Mouse (Mus musculus): ENCODE results near the gene Kif24. TPM values are rescaled to one million over a fixed set of nuclear protein-coding genes. Genes with fewer than 3 reads are reported as not detected.

Gene Kif24
- polyA plus RNA-seq, 1 experiment from 2014 or later = 2.9 TPM

- no peaks in the 10 kb centered on the region for H3K4me1 ChIP-seq (replicated peaks)
- H3K27me3 ChIP-seq = no peaks in the 10 kb centered on the region
- no peaks in the 10 kb centered on the region for H3K9me3 ChIP-seq
- WGBS = 92% methylated on average over 2 of the region's 2 CpGs
- no peak overlapping the region for H3K9ac ChIP-seq
- H3K36me3 ChIP-seq = no peaks in the 10 kb centered on the region
- H3K4me2 ChIP-seq = no peak overlapping the region
- H3K27ac ChIP-seq (replicated peaks) = no peak overlapping the region
- ATAC-seq (ENCODE audit: low FRiP score, low read depth) = no peak
- H3K4me3 ChIP-seq = no peak overlapping the region
Measured at GRCm38 (mm10) chr4:41358669-41359068, 106.0 kb downstream of the Kif24 start.

- H3K9ac ChIP-seq = no peak overlapping the region
- H3K4me1 ChIP-seq (replicated peaks) = no peaks in the 10 kb centered on the region
- H3K4me2 ChIP-seq = no peak overlapping the region
- H3K27me3 ChIP-seq = no peaks in the 10 kb centered on the region
- no peaks in the 10 kb centered on the region for H3K9me3 ChIP-seq
- no peak overlapping the region for H3K4me3 ChIP-seq
- H3K36me3 ChIP-seq = no peaks in the 10 kb centered on the region; the same call in 1 of the 2 replicates
- WGBS = 41% methylated on average over 2 of the region's 2 CpGs
- H3K27ac ChIP-seq (replicated peaks) = no peak overlapping the region
- no peak for ATAC-seq (ENCODE audit: low FRiP score, low read depth)
Measured at GRCm38 (mm10) chr4:41357154-41357553, 107.5 kb downstream of the Kif24 start.

GRCm38 (mm10) chr4:41353265-41353664 lies 111.4 kb downstream of the Kif24 start:
- ATAC-seq (ENCODE audit: low FRiP score, low read depth) = no peak
- H3K27ac ChIP-seq (replicated peaks) = no peak overlapping the region
- no peaks in the 10 kb centered on the region; the same call in 1 of the 2 replicates for H3K36me3 ChIP-seq
- H3K4me3 ChIP-seq = no peak overlapping the region
- H3K4me1 ChIP-seq (replicated peaks) = peaks cover 11% of the 10 kb centered on the region
- WGBS = 91% methylated on average over 1 of the region's 1 CpGs
- no peak overlapping the region for H3K4me2 ChIP-seq
- no peaks in the 10 kb centered on the region for H3K27me3 ChIP-seq
- no peak overlapping the region for H3K9ac ChIP-seq
- no peaks in the 10 kb centered on the region for H3K9me3 ChIP-seq

- no peak overlapping the region for H3K27ac ChIP-seq (replicated peaks)
- ATAC-seq (ENCODE audit: low FRiP score, low read depth) = no peak
- peaks cover 16% of the 10 kb centered on the region for H3K4me1 ChIP-seq (replicated peaks)
- WGBS = 92% methylated on average over 4 of the region's 4 CpGs
- no peak overlapping the region for H3K4me3 ChIP-seq
- H3K9me3 ChIP-seq = no peaks in the 10 kb centered on the region
- no peak overlapping the region for H3K4me2 ChIP-seq
- H3K27me3 ChIP-seq = no peaks in the 10 kb centered on the region
- H3K36me3 ChIP-seq = no peaks in the 10 kb centered on the region; the same call in 1 of the 2 replicates
- no peak overlapping the region for H3K9ac ChIP-seq
Measured at GRCm38 (mm10) chr4:41352758-41353157, 111.9 kb downstream of the Kif24 start.

GRCm38 (mm10) chr4:41349199-41349591 lies 115.5 kb downstream of the Kif24 start:
- H3K9me3 ChIP-seq = no peaks in the 10 kb centered on the region
- H3K4me1 ChIP-seq (replicated peaks) = peaks cover 19% of the 10 kb centered on the region
- H3K27me3 ChIP-seq = no peaks in the 10 kb centered on the region
- peak overlapping the region; percentile 98 for H3K27ac ChIP-seq (replicated peaks)
- peak overlapping the region; percentile 90 for H3K4me3 ChIP-seq
- ATAC-seq (ENCODE audit: low FRiP score, low read depth) = peak; percentile 85; the same call in 1 of the 2 replicates
- H3K9ac ChIP-seq = peak overlapping the region; percentile 82
- peak overlapping the region; percentile 71 for H3K4me2 ChIP-seq
- under 1% methylated on average over 27 of the region's 28 CpGs for WGBS
- H3K36me3 ChIP-seq = no peaks in the 10 kb centered on the region; the same call in 1 of the 2 replicates

- Histone ChIP-seq H3K4me2 (peak within 1 kb of the TSS; percentile 71), H3K36me3 (no peaks in the 10 kb centered on the region; the same call in 1 of the 2 replicates), H3K9me3 (no peaks in the 10 kb centered on the region), H3K4me1 (replicated peaks) (peaks cover 19% of the 10 kb centered on the region), H3K27ac (replicated peaks) (peak within 1 kb of the TSS; percentile 98), H3K27me3 (no peaks in the 10 kb centered on the region), H3K9ac (peak within 1 kb of the TSS; percentile 82), H3K4me3 (peak within 1 kb of the TSS; percentile 90)
- 0% methylated on average over 25 of the region's 31 CpGs for WGBS
- peak; percentile 98 for ATAC-seq (ENCODE audit: low FRiP score, low read depth)
Measured at GRCm38 (mm10) chr4:41348584-41349198, 116.0 kb downstream of the Kif24 start, which contains the start of gene Ubap1. Ubap1 (plus strand) TSS chr4:41348996.

- 49% methylated on average over 5 of the region's 5 CpGs for WGBS
- no peak overlapping the region for H3K27ac ChIP-seq (replicated peaks)
Measured at GRCm38 (mm10) chr4:41347839-41348238, 116.8 kb downstream of the Kif24 start.

GRCm38 (mm10) chr4:41346011-41346410 lies 118.7 kb downstream of the Kif24 start:
- no peak overlapping the region for H3K9ac ChIP-seq
- no peak overlapping the region for H3K27ac ChIP-seq (replicated peaks)
- H3K36me3 ChIP-seq = no peaks in the 10 kb centered on the region
- H3K27me3 ChIP-seq = no peaks in the 10 kb centered on the region
- 87% methylated on average over 2 of the region's 2 CpGs for WGBS
- peaks cover 18% of the 10 kb centered on the region for H3K4me1 ChIP-seq (replicated peaks)
- H3K4me2 ChIP-seq = no peak overlapping the region
- ATAC-seq (ENCODE audit: low FRiP score, low read depth) = no peak
- no peak overlapping the region for H3K4me3 ChIP-seq
- H3K9me3 ChIP-seq = no peaks in the 10 kb centered on the region

More at GRCm38 (mm10) chr4:41347839-41348238, 116.8 kb downstream of the Kif24 start:
- H3K4me3 ChIP-seq = peak overlapping the region; percentile 90
- no peaks in the 10 kb centered on the region; the same call in 1 of the 2 replicates for H3K36me3 ChIP-seq
- peaks cover 19% of the 10 kb centered on the region for H3K4me1 ChIP-seq (replicated peaks)
- no peaks in the 10 kb centered on the region for H3K27me3 ChIP-seq
- peak overlapping the region; percentile 19; the same call in 1 of the 2 replicates for H3K9ac ChIP-seq
- H3K9me3 ChIP-seq = no peaks in the 10 kb centered on the region
- peak overlapping the region; percentile 71 for H3K4me2 ChIP-seq
- ATAC-seq (ENCODE audit: low FRiP score, low read depth) = no peak

GRCm38 (mm10) chr4:41340912-41341550 lies 123.7 kb downstream of the Kif24 start:
- Histone ChIP-seq H3K4me2 (no peak overlapping the region), H3K27ac (replicated peaks) (no peak overlapping the region), H3K9me3 (no peaks in the 10 kb centered on the region), H3K4me3 (no peak overlapping the region), H3K9ac (no peak overlapping the region), H3K36me3 (no peaks in the 10 kb centered on the region), H3K27me3 (no peaks in the 10 kb centered on the region), H3K4me1 (replicated peaks) (no peaks in the 10 kb centered on the region)
- ATAC-seq (ENCODE audit: low FRiP score, low read depth) = no peak
- 78% methylated on average over 11 of the region's 11 CpGs for WGBS

Other genes with a start within 250 kb of the Kif24 start
- 53.6 and 57.5 TPM in 2 replicates for gene Ubap2, start 189.7 kb downstream of the Kif24 start, polyA plus RNA-seq (2015; fragmentation: Nextera tagmentation; extraction: Ambion mirVana)
- 74.5 and 76.6 TPM in 2 replicates for gene Dcaf12, start 150.0 kb downstream of the Kif24 start, polyA plus RNA-seq (2015; fragmentation: Nextera tagmentation; extraction: Ambion mirVana)
- 63.4 and 69.5 TPM in 2 replicates for gene Ubap1, start 115.9 kb downstream of the Kif24 start, polyA plus RNA-seq (2015; fragmentation: Nextera tagmentation; extraction: Ambion mirVana)
- gene Nudt2, start 264 bp upstream of the Kif24 start, polyA plus RNA-seq (2015; fragmentation: Nextera tagmentation; extraction: Ambion mirVana) = 68.3 and 76.0 TPM in 2 replicates
- gene AI464131, start 38.2 kb upstream of the Kif24 start, polyA plus RNA-seq (2015; fragmentation: Nextera tagmentation; extraction: Ambion mirVana) = 11.2 and 14.0 TPM in 2 replicates
- 17.0 and 19.3 TPM in 2 replicates for gene 1110017D15Rik, start 52.4 kb upstream of the Kif24 start, polyA plus RNA-seq (2015; fragmentation: Nextera tagmentation; extraction: Ambion mirVana)
- gene Fam219a, start 104.7 kb upstream of the Kif24 start, polyA plus RNA-seq (2015; fragmentation: Nextera tagmentation; extraction: Ambion mirVana) = 17.6 and 19.0 TPM in 2 replicates
- gene Dnaic1, start 104.9 kb upstream of the Kif24 start, polyA plus RNA-seq (2015; fragmentation: Nextera tagmentation; extraction: Ambion mirVana) = 2.0 and 2.6 TPM in 2 replicates
- gene Enho, start 175.4 kb upstream of the Kif24 start, polyA plus RNA-seq (2015; fragmentation: Nextera tagmentation; extraction: Ambion mirVana) = 106 and 122 TPM in 2 replicates
- gene Cntfr, start 232.2 kb upstream of the Kif24 start, polyA plus RNA-seq (2015; fragmentation: Nextera tagmentation; extraction: Ambion mirVana) = 29.1 and 33.0 TPM in 2 replicates
- 39.4 and 41.6 TPM in 2 replicates for gene Il11ra1, start 235.1 kb upstream of the Kif24 start, polyA plus RNA-seq (2015; fragmentation: Nextera tagmentation; extraction: Ambion mirVana)
- 58.7 and 58.8 TPM in 2 replicates for gene Rpp25l, start 248.6 kb upstream of the Kif24 start, polyA plus RNA-seq (2015; fragmentation: Nextera tagmentation; extraction: Ambion mirVana)